Mouse (Mus musculus) MEL (cell line): ENCODE measurements around the gene Sarnp. TPM values are rescaled to one million over a fixed set of nuclear protein-coding genes. Genes with fewer than 3 reads are reported as not detected.

Experiments used
- DNase-seq: peaks from one replicate; pipeline ENCODE4 v3.0.0; 2011; ENCODE audit warnings: low read depth, low spot score
- H3K27ac ChIP-seq: 2 replicates; pipeline ENCODE4 v1.5.1; 2012; ENCODE audit warnings: low read depth, mild to moderate bottlenecking, control low read depth, low read length, moderate library complexity; ENCODE audit not compliant: control insufficient read depth
- H3K27me3 ChIP-seq, 2 experiments: fragments of 150-350 bp in 1 of 2; sonication (generic) in 1 of 2; 2 replicates each; pipeline ENCODE4 v1.6.1; 2012; ENCODE audit warnings: low read length in 2 of 2, mild to moderate bottlenecking in 2 of 2, improper control_type of control experiment in 1 of 2, moderate library complexity in 1 of 2; ENCODE audit not compliant: insufficient read depth in 2 of 2, control insufficient read depth in 1 of 2
- H3K36me3 ChIP-seq, 2 experiments: 2 replicates each; pipeline ENCODE4 v1.6.1; 2012 to 2014; ENCODE audit warnings: low read length in 2 of 2, improper control_type of control experiment in 1 of 2, inconsistent platforms in 1 of 2, mild to moderate bottlenecking in 1 of 2; ENCODE audit not compliant: insufficient read depth in 2 of 2, control insufficient read depth in 1 of 2
- H3K4me1 ChIP-seq, 2 experiments: fragments of 150-350 bp in 1 of 2; sonication (generic) in 1 of 2; 2 replicates each; pipeline ENCODE4 v1.6.1; 2012; ENCODE audit warnings: low read length in 2 of 2, improper control_type of control experiment in 1 of 2, mild to moderate bottlenecking in 1 of 2; ENCODE audit not compliant: insufficient read depth in 2 of 2, control insufficient read depth in 1 of 2
- H3K4me3 ChIP-seq, 2 experiments: fragments of 150-350 bp in 1 of 2; sonication (generic) in 1 of 2; 2 replicates each; pipeline ENCODE4 v1.5.1; 2012; ENCODE audit warnings: low read depth in 2 of 2, low read length in 2 of 2, mild to moderate bottlenecking in 2 of 2, moderate library complexity in 2 of 2, control low read depth in 1 of 2, improper control_type of control experiment in 1 of 2; ENCODE audit not compliant: control insufficient read depth in 1 of 2, insufficient read depth in 1 of 2
- H3K79me2 ChIP-seq: 2 replicates; pipeline ENCODE4 v1.6.1; 2012; ENCODE audit warnings: mild to moderate bottlenecking, low read length, moderate library complexity; ENCODE audit not compliant: control insufficient read depth, poor library complexity, insufficient read depth
- H3K9ac ChIP-seq: 2 replicates; pipeline ENCODE4 v1.6.1; 2012; ENCODE audit warnings: low read depth, mild to moderate bottlenecking, control low read depth, low read length, moderate library complexity; ENCODE audit not compliant: control insufficient read depth, poor library complexity, severe bottlenecking
- H3K9me3 ChIP-seq: fragments of 150-350 bp; sonication (generic); replicated peaks from 2 replicates; pipeline ENCODE4 v1.6.1; 2012; ENCODE audit warnings: mild to moderate bottlenecking, low read length, improper control_type of control experiment, moderate library complexity; ENCODE audit not compliant: insufficient read depth
- BHLHE40 ChIP-seq: IDR thresholded peaks from 2 replicates; pipeline ENCODE4 v1.6.1; 2012; ENCODE audit warnings: low read depth, mild to moderate bottlenecking, inconsistent platforms, low read length, improper control_type of control experiment, borderline replicate concordance
- CHD1 ChIP-seq: IDR thresholded peaks from 2 replicates; pipeline ENCODE4 v1.6.1; 2012; ENCODE audit warnings: low read depth, mild to moderate bottlenecking, inconsistent platforms, low read length, improper control_type of control experiment
- CTCF ChIP-seq, 3 experiments: IDR thresholded peaks in 2 of 3; conservative IDR thresholded peaks in 1 of 3; 2 replicates each; pipeline ENCODE4 v1.5.1; 2011 to 2012; ENCODE audit warnings: low read length in 3 of 3, low read depth in 2 of 3, mild to moderate bottlenecking in 2 of 3, improper control_type of control experiment in 1 of 3, inconsistent platforms in 1 of 3, mixed read lengths in 1 of 3, moderate library complexity in 1 of 3; ENCODE audit not compliant: control insufficient read depth in 1 of 3, insufficient read depth in 1 of 3, poor library complexity in 1 of 3, severe bottlenecking in 1 of 3
- E2F4 ChIP-seq: IDR thresholded peaks from 2 replicates; pipeline ENCODE4 v1.6.1; 2011; ENCODE audit warnings: low read depth, low read length, improper control_type of control experiment, borderline replicate concordance
- ELF1 ChIP-seq: IDR thresholded peaks from 2 replicates; pipeline ENCODE4 v1.6.1; 2014; ENCODE audit warnings: low read depth, mild to moderate bottlenecking, inconsistent platforms, low read length, improper control_type of control experiment, moderate library complexity
- ETS1 ChIP-seq: IDR thresholded peaks from 2 replicates; pipeline ENCODE4 v1.6.1; 2012; ENCODE audit warnings: low read depth, mild to moderate bottlenecking, inconsistent platforms, low read length, improper control_type of control experiment, moderate library complexity
- GATA1 ChIP-seq: IDR thresholded peaks from 2 replicates; pipeline ENCODE4 v1.6.1; 2011; ENCODE audit warnings: low read depth, low read length, improper control_type of control experiment
- HCFC1 ChIP-seq: IDR thresholded peaks from 2 replicates; pipeline ENCODE4 v1.6.1; 2012; ENCODE audit warnings: low read depth, mild to moderate bottlenecking, inconsistent platforms, low read length, improper control_type of control experiment, moderate library complexity
- JUND ChIP-seq: IDR thresholded peaks from 2 replicates; pipeline ENCODE4 v1.6.1; 2011; ENCODE audit warnings: low read depth, mild to moderate bottlenecking, improper control_type of control experiment, low read length
- KAT2A ChIP-seq: conservative IDR thresholded peaks from 2 replicates; pipeline ENCODE4 v1.6.1; 2012; ENCODE audit warnings: low read depth, low read length, improper control_type of control experiment, inconsistent platforms
- MAX ChIP-seq: IDR thresholded peaks from 2 replicates; pipeline ENCODE4 v1.6.1; 2011; ENCODE audit warnings: low read length, improper control_type of control experiment
- MAZ ChIP-seq: IDR thresholded peaks from 2 replicates; pipeline ENCODE4 v1.6.1; 2012; ENCODE audit warnings: low read depth, mild to moderate bottlenecking, inconsistent platforms, low read length, improper control_type of control experiment
- MXI1 ChIP-seq: IDR thresholded peaks from 2 replicates; pipeline ENCODE4 v1.6.1; 2011; ENCODE audit warnings: mild to moderate bottlenecking, low read depth, low read length, improper control_type of control experiment
- MYB ChIP-seq: IDR thresholded peaks from 2 replicates; pipeline ENCODE4 v1.6.1; 2011; ENCODE audit warnings: mild to moderate bottlenecking, low read depth, low read length, improper control_type of control experiment
- MYC ChIP-seq: IDR thresholded peaks from 2 replicates; pipeline ENCODE4 v1.6.1; 2011; ENCODE audit warnings: low read depth, mild to moderate bottlenecking, low read length, improper control_type of control experiment, moderate library complexity
- NELFE ChIP-seq: IDR thresholded peaks from 2 replicates; pipeline ENCODE4 v1.6.1; 2011; ENCODE audit warnings: low read depth, low read length, improper control_type of control experiment
- NRF1 ChIP-seq: IDR thresholded peaks from 2 replicates; pipeline ENCODE4 v1.6.1; 2014; ENCODE audit warnings: low read depth, mild to moderate bottlenecking, inconsistent platforms, low read length, improper control_type of control experiment, moderate library complexity; ENCODE audit not compliant: poor library complexity, insufficient read depth, severe bottlenecking
- POLR2A ChIP-seq, 2 experiments: IDR thresholded peaks; 2 replicates each; pipeline ENCODE4 v1.6.1; 2011 to 2012; ENCODE audit warnings: low read length in 2 of 2, mild to moderate bottlenecking in 2 of 2, control low read depth in 1 of 2, improper control_type of control experiment in 1 of 2, low read depth in 1 of 2, moderate library complexity in 1 of 2; ENCODE audit not compliant: control insufficient read depth in 1 of 2, insufficient read depth in 1 of 2, poor library complexity in 1 of 2
- POLR2AphosphoS2 ChIP-seq: IDR thresholded peaks from 2 replicates; pipeline ENCODE4 v1.6.1; 2011; ENCODE audit warnings: low read length, improper control_type of control experiment
- RCOR1 ChIP-seq: IDR thresholded peaks from 2 replicates; pipeline ENCODE4 v1.6.1; 2012; ENCODE audit warnings: low read depth, mild to moderate bottlenecking, inconsistent platforms, low read length, improper control_type of control experiment
- SIN3A ChIP-seq: IDR thresholded peaks from 2 replicates; pipeline ENCODE4 v1.6.1; 2012; ENCODE audit warnings: low read length, improper control_type of control experiment, inconsistent platforms
- SMC3 ChIP-seq: IDR thresholded peaks from 2 replicates; pipeline ENCODE4 v1.6.1; 2011; ENCODE audit warnings: low read depth, low read length, improper control_type of control experiment
- TAL1 ChIP-seq: IDR thresholded peaks from 2 replicates; pipeline ENCODE4 v1.6.1; 2012; ENCODE audit warnings: mild to moderate bottlenecking, inconsistent platforms, low read length, moderate library complexity, mixed read lengths
- TBP ChIP-seq: IDR thresholded peaks from 2 replicates; pipeline ENCODE4 v1.8.0; 2011; ENCODE audit warnings: low read depth, low read length, improper control_type of control experiment
- TCF12 ChIP-seq: IDR thresholded peaks from 2 replicates; pipeline ENCODE4 v1.6.1; 2014; ENCODE audit warnings: low read depth, mild to moderate bottlenecking, inconsistent platforms, low read length, improper control_type of control experiment, moderate library complexity
- UBTF ChIP-seq: IDR thresholded peaks from 2 replicates; pipeline ENCODE4 v1.6.1; 2012; ENCODE audit warnings: low read depth, mild to moderate bottlenecking, inconsistent platforms, low read length, improper control_type of control experiment, moderate library complexity, borderline replicate concordance; ENCODE audit not compliant: insufficient read depth
- USF1 ChIP-seq: IDR thresholded peaks from 2 replicates; pipeline ENCODE4 v1.6.1; 2014; ENCODE audit warnings: low read depth, mild to moderate bottlenecking, inconsistent platforms, low read length, improper control_type of control experiment, moderate library complexity
- USF2 ChIP-seq, 2 experiments: IDR thresholded peaks; 2 replicates each; pipeline ENCODE4 v1.6.1; 2011 to 2012; ENCODE audit warnings: improper control_type of control experiment in 2 of 2, low read length in 2 of 2, borderline replicate concordance in 1 of 2, inconsistent platforms in 1 of 2, low read depth in 1 of 2, mild to moderate bottlenecking in 1 of 2; ENCODE audit not compliant: insufficient read depth in 1 of 2
- ZC3H11A ChIP-seq: IDR thresholded peaks from 2 replicates; pipeline ENCODE4 v1.6.1; 2012; ENCODE audit warnings: low read depth, mild to moderate bottlenecking, inconsistent platforms, low read length, improper control_type of control experiment
- ZMIZ1 ChIP-seq: IDR thresholded peaks from 2 replicates; pipeline ENCODE4 v1.6.1; 2012; ENCODE audit warnings: low read depth, mild to moderate bottlenecking, inconsistent platforms, low read length, improper control_type of control experiment, moderate library complexity
- polyA plus RNA-seq, 2 experiments: library from polyadenylated mRNA; stranded (reverse) in 1 of 2; unstranded in 1 of 2; fragments of >175 nt in 1 of 2; fragments of >200 nt in 1 of 2; gene quantifications; 2 replicates each; pipeline versions ENCODE4 v1.2.1 to v1.2.4; 2012; ENCODE audit warnings: low replicate concordance in 2 of 2, low read depth in 1 of 2; ENCODE audit not compliant: insufficient read length in 2 of 2, insufficient read depth in 1 of 2, missing spikeins in 1 of 2
- total RNA-seq: library from RNA; depleted of rRNA; stranded (reverse); fragments of 300-350 nt; gene quantifications from 2 replicates; pipeline ENCODE4 v1.2.3, GENCODE M21; 2012

Sarnp gene
- total and polyA plus RNA-seq, 3 experiments: 103 to 1,007 (median 189) TPM

DNA sequence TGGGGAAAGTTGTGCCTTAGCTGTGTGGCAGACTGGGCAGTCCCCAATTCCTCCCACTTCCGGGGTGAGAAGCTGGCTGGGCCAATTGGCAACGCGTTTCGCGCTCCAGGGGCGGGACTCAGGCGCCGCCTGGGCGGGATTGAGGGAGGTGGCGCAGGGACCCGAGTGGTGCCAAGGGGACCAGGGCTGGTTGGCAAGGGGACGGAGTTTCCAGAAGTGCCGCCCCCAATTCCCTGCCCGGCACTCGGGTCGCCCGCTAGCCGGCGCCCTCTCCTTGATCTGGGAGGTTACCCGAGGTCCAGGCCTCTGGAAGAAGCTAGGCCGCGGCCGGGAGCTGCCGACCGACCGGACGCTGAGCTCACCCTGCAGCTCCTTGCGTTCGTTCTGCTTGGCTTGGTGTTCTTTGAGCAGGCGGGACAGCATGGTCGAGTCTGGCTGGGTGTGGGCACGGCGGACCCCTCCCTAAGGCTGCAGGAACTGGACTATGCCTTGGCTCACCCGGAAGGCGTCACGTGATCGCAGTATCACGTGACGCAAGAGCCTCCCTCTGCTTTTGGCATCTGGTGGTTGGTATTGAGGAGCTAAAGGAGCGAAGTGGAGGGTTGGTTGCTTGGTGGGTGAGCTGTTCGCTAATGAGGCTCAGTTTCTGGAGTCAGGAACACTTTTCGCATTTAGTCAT lies 106.0 kb downstream of the Sarnp start:
- peaks cover 0 to 20% of the 10 kb centered on the region in 2 experiments; a peak in 3 of 4 replicates for H3K4me1 ChIP-seq
- H3K4me3 ChIP-seq: peak overlapping the region; percentile 65 to 79
- peaks cover 3% of the 10 kb centered on the region; the same call in 1 of the 2 replicates for H3K79me2 ChIP-seq
- TF ChIP-seq MXI1 (peak; percentile 77), NELFE (peak; percentile 56), TCF12 (no peak), HCFC1 (peak; percentile 77), ELF1 (peak; percentile 96), ETS1 (0 out of 2 replicates have a peak, but pooled peaks have one; percentile 11), USF2 (IDR thresholded peaks at IDR 0.05; ENCODE audit: borderline replicate concordance in 1 of 2, insufficient read depth in 1 of 2, low read depth in 1 of 2, low read length in 2 of 2) (peak; percentile 98 to 100), ZC3H11A (no peak), MAZ (0 out of 2 replicates have a peak, but pooled peaks have one; percentile 58), UBTF (0 out of 2 replicates have a peak, but pooled peaks have one; percentile 78), ZMIZ1 (peak; percentile 80), KAT2A (no peak), POLR2A (IDR thresholded peaks at IDR 0.05; ENCODE audit: control insufficient read depth in 1 of 2, insufficient read depth in 1 of 2, low read depth in 1 of 2, low read length in 2 of 2, poor library complexity in 1 of 2) (peak; percentile 46 to 66; a peak in 2 of 4 replicates), TAL1 (no peak), RCOR1 (no peak), CHD1 (no peak), SMC3 (no peak), USF1 (peak; percentile 99), SIN3A (peak; percentile 99), JUND (no peak), BHLHE40 (peak; percentile 83), MAX (peak; percentile 96), POLR2AphosphoS2 (no peak), MYB (no peak), CTCF (IDR thresholded peaks at IDR 0.05 in 2 of 3, conservative IDR thresholded peaks at IDR 0.05 in 1 of 3; ENCODE audit: control insufficient read depth in 1 of 3, insufficient read depth in 1 of 3, low read depth in 2 of 3, low read length in 3 of 3, poor library complexity in 1 of 3, severe bottlenecking in 1 of 3) (peak in 2 of 3 experiments; percentile 4 to 35; a peak in 2 of 6 replicates), GATA1 (no peak), E2F4 (no peak), MYC (no peak), NRF1 (peak; percentile 33; the same call in 1 of the 2 replicates), TBP (peak; percentile 45; the same call in 1 of the 2 replicates)
- TF ChIP-seq, all 39 proteins: peak for 17
- Histone ChIP-seq H3K27me3 (no peaks in the 10 kb centered on the region; a peak in 1 of 4 replicates), H3K27ac (peak overlapping the region; percentile 46), H3K36me3 (peaks cover 0 to 2% of the 10 kb centered on the region in 2 experiments; a peak in 1 of 4 replicates), H3K9me3 (no peaks in the 10 kb centered on the region), H3K9ac (peak overlapping the region; percentile 82)
- peak; percentile 94 for DNase-seq
